Mouse (Mus musculus): ENCODE data around the gene Klf13. TPM values are rescaled to one million over a fixed set of nuclear protein-coding genes. Genes with fewer than 3 reads are reported as not detected.

Klf13 gene
- polyA plus RNA-seq, 1 experiment from 2014 or later = 27.5 TPM

- H3K27me3 ChIP-seq (ENCODE audit: insufficient read depth, low read length) = no peaks in the 10 kb centered on the region
- peaks cover 20% of the 10 kb centered on the region for H3K4me1 ChIP-seq (replicated peaks; ENCODE audit: insufficient read depth, low read length)
- H3K4me3 ChIP-seq (replicated peaks; ENCODE audit: low read depth, low read length) = no peak overlapping the region
- no peak for DNase-seq (ENCODE audit: low spot score)
- H3K27ac ChIP-seq = no peak overlapping the region
- ATAC-seq (replicated peaks; ENCODE audit: low FRiP score, low read depth) = no peak
- H3K9ac ChIP-seq (ENCODE audit: low read depth, low read length) = no peak overlapping the region
- 92% methylated on average over 8 of the region's 8 CpGs for WGBS
- H3K36me3 ChIP-seq (ENCODE audit: insufficient read depth, low read length) = no peaks in the 10 kb centered on the region
- TF ChIP-seq CTCF (IDR thresholded peaks at IDR 0.05; ENCODE audit: low read depth) = no peak
- no peak overlapping the region for H3K4me2 ChIP-seq (ENCODE audit: low read length)
- H3K9me3 ChIP-seq (replicated peaks; ENCODE audit: low read length) = no peaks in the 10 kb centered on the region
Observed at GRCm38 (mm10) chr7:63899925-63900324, 38.8 kb downstream of the Klf13 start.

GRCm38 (mm10) chr7:63898201-63898600 lies 40.5 kb downstream of the Klf13 start:
- no peak overlapping the region for H3K9ac ChIP-seq (ENCODE audit: low read depth, low read length)
- H3K4me2 ChIP-seq (ENCODE audit: low read length) = no peak overlapping the region
- ATAC-seq (replicated peaks; ENCODE audit: low FRiP score, low read depth) = no peak
- no peak for DNase-seq (ENCODE audit: low spot score)
- H3K27me3 ChIP-seq (ENCODE audit: insufficient read depth, low read length) = no peaks in the 10 kb centered on the region
- H3K36me3 ChIP-seq (ENCODE audit: insufficient read depth, low read length) = no peaks in the 10 kb centered on the region
- H3K4me1 ChIP-seq (replicated peaks; ENCODE audit: insufficient read depth, low read length) = peaks cover 20% of the 10 kb centered on the region
- H3K27ac ChIP-seq = no peak overlapping the region
- H3K9me3 ChIP-seq (replicated peaks; ENCODE audit: low read length) = no peaks in the 10 kb centered on the region
- no peak for TF ChIP-seq CTCF (IDR thresholded peaks at IDR 0.05; ENCODE audit: low read depth)
- WGBS = 91% methylated on average over 6 of the region's 6 CpGs
- no peak overlapping the region for H3K4me3 ChIP-seq (replicated peaks; ENCODE audit: low read depth, low read length)

DNA sequence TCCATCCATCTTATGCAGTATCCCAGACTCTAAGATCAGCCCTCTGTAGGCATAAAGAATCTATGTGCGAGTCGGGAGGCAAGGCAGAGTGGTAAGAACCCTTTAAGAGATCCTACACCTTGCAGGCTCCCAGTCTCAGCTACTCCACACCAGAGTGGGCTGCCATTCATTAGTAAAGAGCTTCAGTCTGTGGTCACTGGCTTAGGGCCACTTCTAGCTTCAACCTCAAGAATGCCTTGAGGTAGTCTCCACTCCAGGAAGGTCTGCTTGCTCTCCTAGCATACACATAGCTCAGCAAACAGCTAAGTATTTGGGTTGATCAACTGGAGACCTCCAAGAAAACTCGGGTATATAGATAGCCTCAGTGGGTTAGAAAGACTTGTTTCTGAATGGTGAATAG lies 41.1 kb downstream of the Klf13 start:
- Histone ChIP-seq H3K9me3 (replicated peaks; ENCODE audit: low read length) (no peaks in the 10 kb centered on the region), H3K36me3 (ENCODE audit: insufficient read depth, low read length) (no peaks in the 10 kb centered on the region), H3K4me3 (replicated peaks; ENCODE audit: low read depth, low read length) (0 out of 2 replicates have a peak overlapping the region, but pooled peaks have one; percentile 19), H3K4me2 (ENCODE audit: low read length) (peak overlapping the region; percentile 62), H3K4me1 (replicated peaks; ENCODE audit: insufficient read depth, low read length) (peaks cover 18% of the 10 kb centered on the region), H3K9ac (ENCODE audit: low read depth, low read length) (peak overlapping the region; percentile 51), H3K27ac (peak overlapping the region; percentile 87), H3K27me3 (ENCODE audit: insufficient read depth, low read length) (no peaks in the 10 kb centered on the region)
- no peak for TF ChIP-seq CTCF (IDR thresholded peaks at IDR 0.05; ENCODE audit: low read depth)
- ATAC-seq (replicated peaks; ENCODE audit: low FRiP score, low read depth) (no peak), DNase-seq (ENCODE audit: low spot score) (no peak)
- WGBS = 53% methylated on average over 3 of the region's 3 CpGs

- Histone ChIP-seq H3K4me1 (replicated peaks; ENCODE audit: insufficient read depth, low read length) (peaks cover 17% of the 10 kb centered on the region), H3K27me3 (ENCODE audit: insufficient read depth, low read length) (no peaks in the 10 kb centered on the region), H3K9ac (ENCODE audit: low read depth, low read length) (peak overlapping the region; percentile 51), H3K4me2 (ENCODE audit: low read length) (peak overlapping the region; percentile 62), H3K27ac (peak overlapping the region; percentile 87), H3K4me3 (replicated peaks; ENCODE audit: low read depth, low read length) (peak overlapping the region; percentile 19; the same call in 1 of the 2 replicates), H3K36me3 (ENCODE audit: insufficient read depth, low read length) (no peaks in the 10 kb centered on the region), H3K9me3 (replicated peaks; ENCODE audit: low read length) (no peaks in the 10 kb centered on the region)
- WGBS = 2% methylated on average over 22 of the region's 22 CpGs
- DNase-seq (ENCODE audit: low spot score) = peak; percentile 92
- peak; percentile 61 for TF ChIP-seq CTCF (IDR thresholded peaks at IDR 0.05; ENCODE audit: low read depth)
- peak; percentile 95 for ATAC-seq (replicated peaks; ENCODE audit: low FRiP score, low read depth)
Observed at GRCm38 (mm10) chr7:63896968-63897468, 41.7 kb downstream of the Klf13 start.

- no peaks in the 10 kb centered on the region for H3K36me3 ChIP-seq (ENCODE audit: insufficient read depth, low read length)
- no peaks in the 10 kb centered on the region for H3K27me3 ChIP-seq (ENCODE audit: insufficient read depth, low read length)
- H3K27ac ChIP-seq = peak overlapping the region; percentile 87
- WGBS = 18% methylated on average over 17 of the region's 17 CpGs
- peak overlapping the region; percentile 19; the same call in 1 of the 2 replicates for H3K4me3 ChIP-seq (replicated peaks; ENCODE audit: low read depth, low read length)
- H3K9me3 ChIP-seq (replicated peaks; ENCODE audit: low read length) = no peaks in the 10 kb centered on the region
- TF ChIP-seq CTCF (IDR thresholded peaks at IDR 0.05; ENCODE audit: low read depth) = no peak
- ATAC-seq (replicated peaks; ENCODE audit: low FRiP score, low read depth) (peak; percentile 2; the same call in 1 of the 2 replicates), DNase-seq (ENCODE audit: low spot score) (peak; percentile 44)
- peaks cover 17% of the 10 kb centered on the region for H3K4me1 ChIP-seq (replicated peaks; ENCODE audit: insufficient read depth, low read length)
- H3K4me2 ChIP-seq (ENCODE audit: low read length) = peak overlapping the region; percentile 62
- H3K9ac ChIP-seq (ENCODE audit: low read depth, low read length) = peak overlapping the region; percentile 51
Observed at GRCm38 (mm10) chr7:63896276-63896967, 42.3 kb downstream of the Klf13 start.

- no peak for DNase-seq (ENCODE audit: low spot score)
- Histone ChIP-seq H3K9me3 (replicated peaks; ENCODE audit: low read length) (no peaks in the 10 kb centered on the region), H3K4me2 (ENCODE audit: low read length) (no peak overlapping the region), H3K4me1 (replicated peaks; ENCODE audit: insufficient read depth, low read length) (peaks cover 17% of the 10 kb centered on the region), H3K36me3 (ENCODE audit: insufficient read depth, low read length) (0 out of 2 replicates have a peak, but pooled peaks cover 3% of the 10 kb centered on the region), H3K27ac (0 out of 2 replicates have a peak overlapping the region, but pooled peaks have one; percentile 25), H3K4me3 (replicated peaks; ENCODE audit: low read depth, low read length) (no peak overlapping the region), H3K9ac (ENCODE audit: low read depth, low read length) (no peak overlapping the region), H3K27me3 (ENCODE audit: insufficient read depth, low read length) (no peaks in the 10 kb centered on the region)
- no peak for ATAC-seq (replicated peaks; ENCODE audit: low FRiP score, low read depth)
- no peak for TF ChIP-seq CTCF (IDR thresholded peaks at IDR 0.05; ENCODE audit: low read depth)
- 88% methylated on average over 3 of the region's 3 CpGs for WGBS
Observed at GRCm38 (mm10) chr7:63895223-63895622, 43.5 kb downstream of the Klf13 start.
